Mouse (Mus musculus): ENCODE measurements around the gene E330021D16Rik.
A peak's percentile ranks its signal among the peaks of the same experiment; 100 is the strongest.

E330021D16Rik gene

DNA sequence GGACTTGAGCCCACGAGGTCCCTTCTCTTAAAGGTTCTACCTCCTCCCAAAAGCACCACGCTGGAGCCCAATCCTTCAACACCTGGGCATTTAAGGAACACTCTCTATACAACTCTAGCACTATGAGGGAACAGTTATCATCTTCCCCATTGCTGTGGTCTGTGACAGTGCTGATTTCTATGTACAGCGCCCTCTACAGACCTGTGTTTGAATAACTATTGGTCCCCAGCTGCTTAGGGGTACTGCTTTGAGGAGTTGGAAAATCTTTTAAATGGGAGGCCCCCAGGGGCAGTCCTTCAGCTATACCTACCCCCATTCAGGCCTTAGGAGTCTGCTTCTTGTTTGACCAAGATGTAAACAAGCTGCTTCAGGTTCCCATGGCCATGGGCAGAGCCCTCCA lies 5.7 kb upstream of the E330021D16Rik start:
- peak; percentile 41 for DNase-seq (ENCODE audit: low spot score)

DNA sequence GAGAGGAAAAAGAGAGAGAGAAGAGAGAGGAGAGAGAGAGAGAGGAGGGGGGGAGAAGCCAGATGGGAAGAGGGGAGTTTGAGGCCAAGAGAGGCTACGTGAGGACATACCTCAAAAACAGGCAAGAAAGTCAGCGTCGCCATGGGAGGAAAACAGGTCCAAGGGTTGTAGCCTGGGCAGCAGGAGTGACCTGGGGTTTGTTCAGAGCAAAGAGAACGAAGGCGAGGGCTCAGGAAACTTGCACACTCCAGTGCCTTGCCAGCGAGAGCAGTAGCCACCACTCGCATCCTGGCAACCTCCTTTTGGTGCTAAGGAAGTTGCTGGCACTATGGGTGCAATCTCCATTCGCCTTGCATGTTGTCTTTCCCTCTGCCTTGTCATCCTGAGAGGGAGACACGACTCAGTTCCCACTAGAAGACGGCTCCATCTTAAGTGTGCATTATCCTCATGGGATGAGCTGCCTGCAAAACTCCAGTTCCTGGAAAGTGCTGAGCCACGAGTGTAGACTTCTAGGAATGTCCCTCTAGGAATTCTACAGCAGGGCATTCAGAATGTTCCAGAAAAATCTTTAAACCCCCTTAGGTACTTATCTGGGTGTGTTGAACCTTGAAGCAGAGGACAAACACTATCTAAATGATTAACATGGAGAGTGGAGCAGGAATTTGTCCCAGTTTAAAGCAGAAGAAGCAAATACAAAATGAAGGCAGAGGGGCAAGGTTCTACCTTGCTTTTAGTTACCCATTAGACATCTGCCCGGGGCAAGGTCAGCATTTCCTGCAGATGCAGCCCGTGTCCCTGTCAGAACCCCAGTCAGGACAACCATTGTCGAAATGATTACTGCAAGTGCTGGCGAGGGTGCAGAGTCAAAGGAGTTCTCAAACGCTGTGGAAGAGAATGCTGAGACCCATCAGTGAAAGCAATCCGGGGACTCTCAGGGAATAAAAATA lies 3.8 kb upstream of the E330021D16Rik start:
- DNase-seq (ENCODE audit: low spot score): no peak

DNA sequence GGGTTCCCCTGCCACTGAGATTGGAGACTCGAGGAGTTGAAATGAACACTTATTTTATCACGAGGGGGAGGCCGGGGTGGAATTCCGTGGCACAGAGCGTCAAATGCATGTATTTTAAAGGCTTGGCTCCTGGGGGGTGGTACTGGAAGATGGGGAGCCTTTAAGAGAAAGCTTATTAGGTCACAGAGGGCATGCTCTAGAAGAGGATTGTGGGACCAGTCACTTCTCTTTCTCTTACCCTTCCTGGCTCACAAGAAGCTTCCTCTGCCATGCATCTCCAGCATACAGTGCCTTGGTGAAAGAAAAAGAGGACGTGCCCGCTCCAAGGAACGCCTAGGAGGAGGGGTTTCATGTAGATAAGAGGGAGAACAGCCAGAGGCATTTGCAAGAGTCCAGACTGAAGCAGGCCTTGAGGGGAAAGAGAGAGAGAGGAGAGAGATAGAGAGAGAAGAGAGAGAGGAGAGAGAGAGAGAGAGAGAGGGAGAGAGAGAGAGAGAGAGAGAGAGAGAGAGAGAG lies 3.0 kb upstream of the E330021D16Rik start:
- DNase-seq (ENCODE audit: low spot score): no peak

DNA sequence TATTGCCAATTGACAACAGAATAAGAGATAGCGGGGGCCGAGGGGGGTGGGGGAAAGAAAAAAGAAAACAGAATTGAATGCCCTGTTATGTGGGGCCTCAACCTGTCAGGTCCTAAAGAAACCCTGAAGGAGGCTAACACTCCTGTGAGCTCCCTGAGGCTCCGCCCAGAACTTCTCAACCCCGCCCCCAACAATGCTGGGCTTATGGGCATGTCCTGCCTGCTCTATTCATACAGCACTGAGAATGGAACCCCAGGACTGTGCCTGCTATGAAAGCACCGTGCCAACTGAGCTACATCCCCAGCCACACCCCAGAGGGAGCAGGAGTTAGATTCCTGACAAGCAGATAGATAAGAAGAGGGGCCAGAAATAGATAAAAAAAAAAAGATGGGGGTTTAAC lies 2.5 kb upstream of the E330021D16Rik start:
- DNase-seq (ENCODE audit: low spot score): no peak

DNA sequence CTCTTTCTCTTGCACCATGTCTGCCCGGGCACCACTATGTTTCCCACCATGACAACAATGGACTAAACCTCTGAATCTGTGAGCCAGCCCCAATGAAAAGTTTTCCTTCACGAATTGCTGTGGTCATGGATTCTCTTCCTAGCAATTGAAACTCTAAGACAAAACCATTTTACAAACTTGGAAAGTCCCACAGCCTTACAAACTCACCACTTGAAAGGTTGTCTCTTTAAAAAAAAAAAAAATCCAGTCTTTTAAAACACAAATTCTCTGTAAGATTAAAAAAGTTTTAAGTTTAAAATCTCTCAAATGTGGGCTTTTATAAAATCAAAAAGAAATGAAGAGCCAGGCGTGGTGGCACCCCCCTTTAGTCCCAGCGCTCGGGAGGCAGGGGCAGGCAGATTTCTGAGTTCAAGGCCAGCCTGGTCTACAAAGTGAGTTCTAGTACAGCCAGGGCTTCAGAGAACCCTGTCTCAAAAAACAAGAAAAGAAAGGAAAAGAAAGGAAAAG lies 1.5 kb downstream of the E330021D16Rik start:
- DNase-seq (ENCODE audit: low spot score): no peak

DNA sequence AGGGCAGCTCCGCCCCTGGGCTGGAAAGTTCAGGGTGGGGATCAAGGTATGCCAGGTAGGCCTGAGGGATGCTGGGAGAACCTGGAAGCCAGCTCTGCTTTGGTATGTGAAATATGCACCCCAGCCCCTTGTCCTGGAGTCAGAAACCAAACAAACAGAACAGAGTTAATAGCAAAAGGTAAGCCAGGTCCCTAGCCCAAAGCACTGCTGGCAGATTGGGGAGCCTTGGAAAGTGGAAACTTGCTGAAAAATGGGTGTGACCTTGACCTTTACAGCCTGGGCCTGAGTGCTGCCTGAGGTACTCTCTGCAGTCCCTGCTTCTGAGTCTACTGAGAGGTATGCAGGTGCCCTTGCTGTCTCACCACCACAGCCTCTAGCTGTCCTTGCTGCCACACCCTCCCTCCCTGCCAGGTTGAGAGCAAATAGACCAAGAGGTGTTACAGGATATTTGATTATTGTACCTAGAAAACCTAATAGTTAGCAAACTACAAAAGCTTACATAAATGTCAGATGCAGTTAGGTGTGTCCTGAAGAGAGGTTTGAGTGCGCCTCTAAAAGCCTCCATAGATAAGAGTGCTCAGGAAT lies 7.7 kb downstream of the E330021D16Rik start:
- DNase-seq (ENCODE audit: low spot score): no peak

DNA sequence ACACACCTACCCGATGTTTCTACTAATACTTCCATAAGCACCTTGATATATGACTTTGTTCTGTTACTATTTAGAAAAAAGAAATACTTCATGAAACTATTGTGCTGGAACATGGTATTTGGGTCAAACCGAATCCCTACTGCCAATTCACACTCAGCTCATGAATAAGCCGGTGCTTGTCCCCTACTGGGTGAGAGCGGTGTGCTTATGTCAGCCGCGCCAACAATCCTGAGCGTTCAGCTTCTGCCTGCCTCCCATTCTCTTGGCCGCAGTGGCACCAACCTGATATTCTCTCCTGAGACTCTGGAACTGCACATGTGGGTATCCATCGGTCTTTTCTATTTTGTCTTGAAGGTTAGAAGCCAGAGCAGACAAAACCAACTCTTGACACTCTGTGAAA lies 18.5 kb downstream of the E330021D16Rik start:
- DNase-seq (ENCODE audit: low spot score): no peak

DNA sequence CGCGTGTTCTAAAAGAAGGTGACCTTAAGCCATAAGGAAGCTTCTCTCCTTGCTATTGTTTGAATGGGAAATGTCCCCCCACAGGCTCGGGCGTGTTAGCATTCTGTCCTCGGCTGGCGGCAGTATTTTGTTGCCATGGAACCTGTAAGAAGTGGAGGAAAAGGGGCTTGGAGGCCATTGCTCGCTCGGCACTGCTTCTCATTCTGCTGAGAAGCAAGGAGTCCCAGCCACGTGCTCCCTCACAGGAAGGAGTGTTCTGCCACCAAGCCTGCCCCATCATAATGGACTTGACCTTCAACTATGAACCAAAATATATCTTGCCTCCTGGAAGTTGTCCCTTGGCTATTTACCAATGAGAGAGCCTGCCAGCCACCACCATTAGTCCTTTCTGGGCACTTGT lies 25.1 kb downstream of the E330021D16Rik start:
- DNase-seq (ENCODE audit: low spot score): no peak

DNA sequence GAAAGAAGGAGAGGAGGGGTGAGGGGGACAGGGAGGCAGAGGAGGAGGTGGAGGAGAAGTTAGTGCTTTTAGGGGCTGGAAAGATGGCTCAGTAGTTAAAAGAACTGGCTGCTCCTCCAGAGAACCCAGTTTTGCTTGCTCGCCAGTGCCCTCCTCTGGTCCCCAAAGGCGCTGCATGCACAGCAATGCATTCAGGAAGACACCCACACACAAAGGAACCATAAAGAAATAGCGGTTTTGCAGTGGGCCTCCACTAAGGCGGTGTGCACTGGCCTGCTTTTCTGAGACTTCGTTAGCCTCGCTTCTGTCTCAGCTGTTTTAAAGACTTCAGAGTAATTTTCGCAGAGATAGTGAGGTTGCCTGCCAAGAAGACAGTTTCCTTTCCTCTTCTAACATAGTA lies 30.1 kb downstream of the E330021D16Rik start:
- peak; percentile 27 for DNase-seq (ENCODE audit: low spot score)

DNA sequence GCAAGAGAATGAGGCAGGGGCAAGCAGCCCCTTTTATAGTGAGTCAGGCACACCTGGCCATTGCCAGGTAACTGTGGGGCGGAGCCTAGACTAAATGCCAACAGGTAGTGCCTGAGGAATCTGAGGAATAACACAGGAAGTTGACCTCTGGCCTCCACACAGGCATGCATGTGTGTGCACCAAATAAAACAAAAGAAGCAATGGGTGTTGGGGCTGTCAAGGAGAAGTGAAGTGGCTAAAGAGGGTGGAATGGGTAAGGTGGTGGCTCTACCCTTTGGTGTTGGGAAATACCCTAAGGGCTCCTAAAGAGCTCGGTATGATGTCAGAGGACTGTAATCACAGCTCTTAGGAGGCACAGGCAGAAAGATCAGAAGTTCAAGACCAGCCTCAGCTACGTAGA lies 32.2 kb downstream of the E330021D16Rik start:
- DNase-seq (ENCODE audit: low spot score): no peak

DNA sequence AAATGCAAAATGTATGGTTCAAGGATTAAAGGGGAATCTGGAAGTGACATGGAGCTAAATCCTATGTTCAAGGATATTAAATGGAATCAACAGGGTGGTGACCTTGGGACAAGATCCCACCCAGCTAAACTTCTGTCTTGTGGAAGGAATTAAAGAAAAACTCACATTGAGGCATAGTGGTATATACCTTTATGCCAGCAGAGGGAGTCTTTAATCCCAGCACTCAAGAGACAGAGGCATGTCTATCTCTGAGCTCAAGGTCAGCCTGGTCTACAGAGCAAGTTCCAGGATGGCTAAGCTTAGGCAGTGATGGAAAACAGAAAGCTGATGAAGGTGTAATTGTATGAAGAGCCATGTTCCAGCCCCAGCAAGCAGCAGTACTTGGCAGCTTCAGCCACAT lies 39.3 kb downstream of the E330021D16Rik start:
- DNase-seq (ENCODE audit: low spot score): peak; percentile 7

DNA sequence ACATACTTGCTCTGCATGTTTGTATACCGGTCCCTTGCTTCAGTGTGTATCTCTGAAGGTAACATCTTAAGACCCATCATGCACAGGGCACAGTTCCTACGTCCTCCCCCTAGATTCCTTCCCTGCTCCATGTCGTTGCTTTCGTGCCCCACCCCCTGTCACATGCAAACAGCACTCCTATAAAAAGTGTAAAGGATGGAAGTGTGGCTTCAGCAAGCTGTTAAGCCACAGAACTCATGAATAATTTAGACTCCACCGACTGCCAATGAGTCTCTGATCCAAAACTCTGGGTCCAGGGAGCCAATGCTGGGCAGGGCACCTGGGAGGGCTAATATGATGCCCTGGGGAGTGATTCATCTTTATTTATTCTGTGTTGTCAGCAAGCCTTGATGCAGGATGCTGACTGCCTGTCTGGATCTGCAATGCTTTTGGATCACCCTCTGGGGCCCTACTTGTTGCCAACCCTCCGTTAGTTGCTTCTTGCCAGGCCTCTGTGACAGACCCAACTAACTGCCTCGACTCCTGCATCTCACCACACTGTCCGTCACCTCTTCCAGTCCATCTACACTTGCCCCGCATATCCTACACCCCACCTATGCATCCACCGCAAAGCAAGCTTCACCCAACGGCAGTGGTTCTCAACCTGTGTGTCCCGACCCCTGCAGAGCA lies 50.8 kb downstream of the E330021D16Rik start:
- peak; percentile 3 for DNase-seq (ENCODE audit: low spot score)

DNA sequence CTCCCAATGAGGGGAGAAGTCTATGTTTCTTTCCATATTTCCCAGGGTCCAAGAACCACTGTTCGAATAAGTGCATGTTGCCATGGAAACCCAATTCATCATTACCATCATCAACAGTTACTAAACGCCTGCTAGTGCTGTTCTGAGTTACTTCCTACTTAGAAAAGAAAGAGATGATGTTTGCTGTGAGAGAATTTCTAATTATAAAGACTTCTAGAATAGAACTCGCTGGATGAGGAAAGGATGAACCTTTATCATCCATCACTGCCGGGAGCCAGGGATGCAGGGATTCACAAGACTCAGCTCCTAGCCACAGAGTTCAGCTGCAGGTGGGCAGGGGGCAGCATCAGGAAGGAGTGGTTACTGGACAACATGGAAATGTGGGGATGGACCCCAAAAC lies 51.4 kb downstream of the E330021D16Rik start:
- DNase-seq (ENCODE audit: low spot score): no peak

DNA sequence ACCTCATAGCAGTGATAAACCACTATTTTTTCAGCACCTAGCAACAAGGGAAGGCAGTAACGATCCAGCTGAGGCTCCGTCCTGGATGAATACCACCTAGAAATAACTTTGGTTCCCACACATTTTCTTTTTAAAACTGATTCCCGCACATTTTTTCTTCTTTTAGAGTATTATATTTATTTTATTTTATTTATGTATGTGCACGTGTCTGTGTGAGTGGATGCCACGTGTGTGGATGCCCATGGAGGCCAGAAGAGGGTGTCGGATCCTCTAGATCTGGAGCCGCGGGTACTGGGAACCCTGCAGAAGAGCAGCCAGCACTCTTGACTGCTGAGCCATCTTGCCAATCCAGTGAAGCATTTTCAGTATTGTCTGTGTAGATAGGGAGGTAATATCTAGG lies 52.1 kb downstream of the E330021D16Rik start:
- no peak for DNase-seq (ENCODE audit: low spot score)

DNA sequence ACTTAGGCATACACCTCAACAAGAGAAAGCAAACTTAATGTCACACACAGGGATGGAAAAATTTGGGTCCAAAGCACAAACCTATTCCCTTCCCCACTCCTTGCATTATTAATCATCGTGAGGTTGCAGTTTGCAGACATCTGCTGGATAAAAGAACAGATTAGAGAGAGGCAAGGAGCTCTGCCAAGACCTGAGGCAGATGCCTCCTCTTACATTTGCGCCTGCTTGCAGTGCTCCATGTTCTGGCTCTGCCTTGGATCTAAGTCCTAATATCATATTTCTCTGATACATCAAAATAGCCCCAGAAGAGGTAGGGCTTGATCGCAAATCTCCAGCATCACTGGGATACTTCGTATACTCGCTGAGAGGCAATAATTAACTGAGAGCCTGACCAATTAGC lies 56.9 kb downstream of the E330021D16Rik start:
- DNase-seq (ENCODE audit: low spot score): no peak

DNA sequence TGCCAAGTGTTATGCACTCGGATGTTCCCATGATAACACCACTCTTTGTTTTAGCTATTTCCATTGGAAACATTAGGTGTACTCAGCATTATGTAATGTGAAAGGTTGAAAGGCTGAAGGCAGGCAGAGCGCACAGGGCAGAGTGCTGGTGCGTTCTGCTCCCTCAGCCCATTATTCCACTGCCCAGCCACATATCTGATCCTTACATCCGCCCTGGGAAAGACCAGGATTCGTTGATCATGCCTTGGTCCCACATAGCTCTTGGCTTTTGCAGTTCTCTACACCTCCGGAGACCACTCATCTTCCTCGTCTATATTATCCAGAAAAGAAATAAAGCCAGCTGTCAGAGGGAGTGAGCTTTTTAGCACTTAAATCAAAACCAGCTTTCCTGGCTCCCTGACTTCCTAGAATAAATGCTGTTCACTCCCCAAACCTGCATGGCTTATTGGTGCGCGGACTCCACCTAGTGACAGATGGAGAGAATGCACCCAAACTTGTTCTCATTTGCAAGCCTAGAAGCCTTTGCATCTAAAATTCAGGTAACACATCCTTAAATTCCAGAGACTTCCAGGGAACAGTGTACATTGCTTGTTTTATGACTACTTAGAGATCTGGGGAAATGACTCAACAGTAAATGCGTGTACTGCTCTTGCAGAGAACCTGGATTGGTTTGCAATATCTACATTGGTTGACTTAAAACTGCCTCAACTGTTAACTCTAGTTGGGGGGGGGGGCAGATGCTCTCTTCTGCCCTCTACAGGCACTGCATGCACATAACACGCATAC lies 61.8 kb downstream of the E330021D16Rik start:
- peak; percentile 86 for DNase-seq (ENCODE audit: low spot score)

Data from retina, embryonic 14.5 days (tissue).